Mouse (Mus musculus) megakaryocyte, embryonic 14.5 days (primary cell): ENCODE data around the gene Terb2. TPM values are rescaled to one million over a fixed set of nuclear protein-coding genes. Genes with fewer than 3 reads are reported as not detected.

Source experiments
- H3K27me3 ChIP-seq: replicated peaks from 2 replicates; pipeline ENCODE3; 2012; ENCODE audit warnings: inconsistent platforms
- H3K36me3 ChIP-seq: replicated peaks from 2 replicates; pipeline ENCODE3; 2012; ENCODE audit warnings: low read length, inconsistent platforms, mixed read lengths
- H3K4me1 ChIP-seq: 2 replicates; pipeline ENCODE4 v1.6.1; 2012; ENCODE audit warnings: inconsistent platforms
- H3K4me3 ChIP-seq: replicated peaks from 2 replicates; pipeline ENCODE3; 2012; ENCODE audit warnings: moderate library complexity, mild to moderate bottlenecking, inconsistent platforms
- H3K9me3 ChIP-seq: 2 replicates; pipeline ENCODE4 v1.6.1; 2012; ENCODE audit warnings: inconsistent platforms
- FLI1 ChIP-seq: IDR thresholded peaks from 2 replicates; pipeline ENCODE4 v1.6.1; 2012; ENCODE audit warnings: low read length, inconsistent platforms, mixed read lengths
- GATA1 ChIP-seq: IDR thresholded peaks from 3 replicates; pipeline ENCODE4 v1.6.1; 2012; ENCODE audit warnings: mixed read lengths, low read length, inconsistent platforms, borderline replicate concordance
- polyA plus RNA-seq: library from polyadenylated mRNA; stranded (reverse); fragments of >175 nt; gene quantifications from 2 replicates; pipeline ENCODE4 v1.2.3, GENCODE M21; 2012; ENCODE audit warnings: low replicate concordance; ENCODE audit not compliant: insufficient read depth

Terb2 gene
- polyA plus RNA-seq, 1 experiment = not detected

DNA sequence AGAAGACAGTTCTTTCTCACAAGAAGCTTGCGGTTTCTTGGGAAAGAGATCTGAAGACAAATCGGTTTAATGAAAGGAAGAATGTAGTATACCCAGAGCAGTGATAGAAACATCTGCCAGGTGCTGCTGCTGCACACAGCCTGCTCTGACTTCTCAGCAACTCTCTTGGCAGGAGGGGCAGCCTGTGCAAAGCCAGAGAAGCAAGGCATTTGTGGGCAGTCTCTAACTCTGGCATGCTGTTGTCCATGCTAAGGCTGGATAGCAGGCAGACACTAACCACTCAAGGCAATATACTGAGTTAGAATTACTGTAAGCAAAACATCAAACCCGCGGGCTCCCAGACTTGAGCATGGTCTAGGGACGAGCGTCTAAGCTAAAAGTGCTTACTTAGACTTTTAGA is 26.4 kb upstream of the Terb2 start:
- Histone ChIP-seq H3K4me3 (no peak overlapping the region), H3K27me3 (no peaks in the 10 kb centered on the region), H3K4me1 (peaks cover 54% of the 10 kb centered on the region), H3K9me3 (no peaks in the 10 kb centered on the region), H3K36me3 (peaks cover 16% of the 10 kb centered on the region)
- no peak for TF ChIP-seq FLI1
- no peak for TF ChIP-seq GATA1

DNA sequence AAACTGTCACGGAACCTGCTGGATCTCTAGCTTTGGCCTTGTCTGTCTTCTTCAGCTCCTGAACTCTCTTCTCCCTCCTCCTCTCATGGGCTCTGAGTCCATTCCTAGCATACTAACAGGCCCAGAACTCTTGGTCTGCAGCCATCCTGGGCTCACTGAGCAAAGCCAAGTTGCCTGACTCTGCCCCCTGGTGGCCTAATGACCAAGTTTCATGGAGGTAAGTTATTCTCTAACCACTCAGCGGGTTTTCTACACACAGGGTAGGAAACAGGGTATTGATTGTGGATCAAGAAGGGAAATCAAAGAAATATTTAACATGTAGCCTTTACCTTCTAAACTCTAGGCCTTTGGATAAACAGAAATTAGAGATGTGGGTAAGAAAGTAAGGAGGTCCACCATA is 25.4 kb upstream of the Terb2 start, which contains the start of gene Trim69:
Gene Trim69 (plus strand): TSS at position 21 of the 400 bp plus-strand sequence.
- no peaks in the 10 kb centered on the region for H3K9me3 ChIP-seq
- no peak for TF ChIP-seq FLI1
- TF ChIP-seq GATA1 = no peak
- H3K27me3 ChIP-seq = no peaks in the 10 kb centered on the region
- no peak within 1 kb of the TSS for H3K4me3 ChIP-seq
- H3K36me3 ChIP-seq = peaks cover 6% of the 10 kb centered on the region
- peaks cover 55% of the 10 kb centered on the region for H3K4me1 ChIP-seq

DNA sequence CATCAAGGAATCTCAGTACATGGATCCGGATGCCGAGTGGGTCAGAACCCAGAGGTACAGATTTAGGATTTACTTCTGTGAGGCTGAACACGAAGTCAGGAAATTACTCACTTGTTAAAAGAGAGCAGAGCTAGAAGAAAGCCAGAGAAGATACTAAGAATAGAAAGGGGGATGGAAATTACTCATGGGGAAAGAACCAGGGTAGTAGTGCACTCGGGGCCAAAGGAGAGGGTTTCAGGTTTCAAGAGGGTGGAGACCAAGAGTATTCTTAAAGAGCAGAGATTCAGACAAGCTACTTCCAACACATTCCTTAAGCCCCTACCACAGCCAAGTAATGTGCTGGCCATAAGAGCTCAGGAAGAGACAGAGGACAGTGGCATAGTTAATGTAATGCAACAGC is 24.5 kb upstream of the Terb2 start:
- Histone ChIP-seq H3K4me3 (peak overlapping the region; percentile 3), H3K4me1 (peaks cover 47% of the 10 kb centered on the region), H3K27me3 (no peaks in the 10 kb centered on the region), H3K9me3 (no peaks in the 10 kb centered on the region), H3K36me3 (no peaks in the 10 kb centered on the region)
- no peak for TF ChIP-seq GATA1
- no peak for TF ChIP-seq FLI1

DNA sequence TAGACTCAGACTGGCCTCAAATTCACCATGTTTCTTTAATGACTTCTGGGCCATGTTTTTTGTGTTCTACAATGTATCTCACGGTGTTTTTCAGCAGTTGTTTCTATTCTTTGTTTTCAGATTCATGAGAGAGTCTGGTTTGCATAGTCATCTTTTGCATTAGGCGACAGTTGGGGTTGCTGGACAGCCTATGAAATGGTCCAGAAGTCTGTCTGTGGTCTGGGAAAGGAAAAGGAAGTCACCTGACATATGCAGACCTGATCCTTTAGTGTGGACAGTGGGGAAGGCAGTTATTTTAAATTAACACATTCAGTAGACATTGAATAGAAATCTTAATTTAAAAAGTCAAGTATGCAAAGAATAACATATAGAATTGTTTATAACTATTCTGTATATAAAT is 23.5 kb upstream of the Terb2 start:
- peaks cover 46% of the 10 kb centered on the region for H3K4me1 ChIP-seq
- H3K36me3 ChIP-seq = no peaks in the 10 kb centered on the region
- H3K4me3 ChIP-seq = no peak overlapping the region
- H3K9me3 ChIP-seq = no peaks in the 10 kb centered on the region
- H3K27me3 ChIP-seq = no peaks in the 10 kb centered on the region
- TF ChIP-seq GATA1 (no peak), FLI1 (no peak)

DNA sequence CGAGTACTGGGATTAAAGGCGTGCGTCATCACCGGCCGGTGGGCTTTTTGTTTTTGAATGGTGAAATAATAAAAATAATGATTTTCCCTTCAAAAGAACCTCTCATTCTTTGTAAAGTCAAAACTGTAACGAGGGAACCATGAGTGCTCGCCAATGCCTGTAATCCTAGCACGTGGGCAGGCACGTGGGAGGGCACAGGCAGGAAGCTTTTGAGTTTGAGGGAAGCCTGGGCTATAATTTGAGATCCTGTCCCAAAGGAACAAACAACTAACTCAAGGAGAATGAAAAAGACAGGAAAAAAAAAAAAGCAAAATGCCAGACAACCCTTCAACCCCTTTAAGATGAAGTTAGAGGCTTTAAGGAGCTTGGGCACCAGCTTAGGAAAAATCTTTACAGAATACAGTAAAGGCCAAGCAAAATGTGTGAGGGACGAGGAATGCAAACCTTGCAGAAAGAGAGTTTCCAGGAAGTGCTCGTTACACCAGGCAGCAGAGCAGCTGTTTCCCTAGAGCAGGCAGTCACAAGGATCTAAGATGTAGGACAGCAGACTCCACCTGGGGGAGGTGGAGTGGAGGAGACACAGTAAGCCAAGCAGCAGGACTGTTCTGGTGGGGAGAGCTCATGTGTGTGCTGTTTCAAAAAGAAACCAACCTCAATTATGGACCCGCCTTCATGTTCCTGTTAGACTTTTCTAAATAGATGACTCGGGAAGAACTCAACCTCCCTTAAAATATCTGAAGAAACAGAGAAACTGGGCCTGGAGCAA is 22.5 kb upstream of the Terb2 start:
- Histone ChIP-seq H3K4me1 (peaks cover 49% of the 10 kb centered on the region), H3K36me3 (no peaks in the 10 kb centered on the region), H3K4me3 (peak overlapping the region; percentile 86), H3K9me3 (no peaks in the 10 kb centered on the region), H3K27me3 (no peaks in the 10 kb centered on the region)
- TF ChIP-seq FLI1 (no peak), GATA1 (no peak)

DNA sequence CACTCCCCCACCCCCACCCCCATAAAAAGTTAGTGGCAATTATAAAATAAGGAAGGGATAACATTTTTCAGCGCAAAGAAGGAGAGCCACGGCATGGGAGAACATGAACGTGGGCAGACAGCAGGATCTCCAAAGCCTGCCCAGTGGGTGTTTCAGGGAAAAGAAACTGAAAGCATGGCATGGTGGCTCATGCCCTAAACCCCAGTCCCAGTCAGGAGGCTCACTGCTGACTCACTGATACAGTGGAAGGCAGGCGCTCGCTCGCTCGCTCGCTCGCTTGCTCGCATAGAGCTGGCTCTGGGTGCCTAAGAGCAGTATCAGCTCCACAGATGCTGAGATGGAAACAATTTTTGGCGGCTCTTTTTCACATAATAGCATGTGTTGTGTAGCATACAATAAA is 21.8 kb upstream of the Terb2 start:
- TF ChIP-seq GATA1 = no peak
- no peak for TF ChIP-seq FLI1
- Histone ChIP-seq H3K9me3 (no peaks in the 10 kb centered on the region), H3K4me3 (peak overlapping the region; percentile 86), H3K36me3 (no peaks in the 10 kb centered on the region), H3K27me3 (no peaks in the 10 kb centered on the region), H3K4me1 (peaks cover 49% of the 10 kb centered on the region)

DNA sequence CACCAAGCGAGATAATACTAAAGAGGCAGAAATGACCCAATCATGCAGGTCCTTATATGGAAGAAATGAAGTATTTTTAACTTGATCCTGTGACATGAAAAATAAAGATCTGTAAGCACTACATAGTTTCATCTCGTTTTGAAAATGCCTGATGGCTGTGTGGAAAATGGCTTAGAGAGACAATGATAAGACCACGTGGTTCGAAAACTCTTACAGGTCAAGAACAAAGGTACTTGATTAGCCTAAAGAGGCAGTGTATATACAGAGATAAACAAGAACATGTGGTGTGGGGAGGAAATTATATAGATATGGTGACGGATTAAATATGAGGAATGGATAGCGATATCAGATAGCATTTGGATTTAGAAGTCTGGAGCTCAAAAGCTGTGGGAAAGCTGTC is 14.8 kb upstream of the Terb2 start:
- Histone ChIP-seq H3K4me1 (peaks cover 3% of the 10 kb centered on the region; the same call in 1 of the 2 replicates), H3K27me3 (no peaks in the 10 kb centered on the region), H3K36me3 (no peaks in the 10 kb centered on the region), H3K4me3 (no peak overlapping the region), H3K9me3 (no peaks in the 10 kb centered on the region)
- TF ChIP-seq GATA1 (no peak), FLI1 (no peak)

DNA sequence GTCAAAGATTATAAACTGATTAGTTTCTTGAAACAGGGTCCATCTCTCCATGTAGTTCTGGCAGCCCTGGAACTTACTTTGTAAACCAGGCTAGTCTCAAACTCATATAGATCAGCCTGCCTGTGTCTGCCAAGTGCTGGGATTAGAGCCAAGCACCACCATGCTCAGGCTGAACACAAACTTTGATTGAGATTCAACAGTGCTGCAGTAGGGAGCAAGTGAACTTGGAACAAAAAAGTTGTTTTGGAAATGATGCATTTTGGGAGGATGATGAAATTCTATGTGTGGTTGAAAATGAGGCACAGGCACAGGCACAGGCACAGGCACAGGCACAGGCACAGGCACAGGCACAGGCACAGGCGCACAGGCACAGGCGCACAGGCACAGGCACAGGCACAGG is 13.9 kb upstream of the Terb2 start:
- H3K9me3 ChIP-seq = no peaks in the 10 kb centered on the region

DNA sequence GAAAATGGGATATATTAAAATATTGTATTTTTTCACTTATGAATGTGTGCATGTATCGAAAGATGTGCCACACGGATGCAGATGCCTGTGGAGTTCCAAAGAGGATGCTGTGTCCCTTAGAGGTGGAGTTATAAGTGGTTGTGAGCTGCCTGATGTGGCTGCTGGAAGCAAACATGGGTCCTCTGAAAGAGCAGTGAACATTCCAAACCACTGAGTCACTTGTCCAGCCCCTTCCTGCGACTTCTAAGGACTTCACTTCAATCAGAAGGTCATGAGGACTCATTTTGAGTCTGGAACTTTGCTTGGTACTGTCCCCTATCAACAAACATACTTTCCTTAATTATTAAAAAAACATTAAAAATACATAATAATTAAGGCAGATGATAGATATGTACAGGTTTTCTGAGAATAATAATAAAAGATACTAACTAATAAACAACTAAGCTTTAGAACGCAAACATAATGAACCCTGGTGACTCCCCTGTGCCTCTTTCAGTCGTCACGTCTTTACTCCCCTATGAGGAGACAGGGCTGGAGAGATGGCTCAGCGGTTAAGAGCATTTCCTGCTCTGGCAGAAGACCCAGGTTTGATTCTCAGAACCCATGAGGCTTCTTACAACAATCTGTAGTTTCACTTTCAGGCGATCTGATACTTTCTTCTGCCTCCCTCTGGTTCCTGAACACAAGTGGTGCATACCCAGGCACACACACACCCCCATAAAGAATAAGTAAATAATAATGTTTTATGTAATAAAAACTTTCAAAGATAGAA is 5.8 kb upstream of the Terb2 start:
- Histone ChIP-seq H3K4me3 (peak overlapping the region; percentile 65), H3K36me3 (no peaks in the 10 kb centered on the region)
- no peak for TF ChIP-seq GATA1
- no peak for TF ChIP-seq FLI1

More for the DNA sequence above, 13.9 kb upstream of the Terb2 start:
- peaks cover 3% of the 10 kb centered on the region; the same call in 1 of the 2 replicates for H3K4me1 ChIP-seq
- no peak overlapping the region for H3K4me3 ChIP-seq
- no peaks in the 10 kb centered on the region for H3K27me3 ChIP-seq
- H3K36me3 ChIP-seq = no peaks in the 10 kb centered on the region
- TF ChIP-seq GATA1 = no peak
- TF ChIP-seq FLI1 = no peak

DNA sequence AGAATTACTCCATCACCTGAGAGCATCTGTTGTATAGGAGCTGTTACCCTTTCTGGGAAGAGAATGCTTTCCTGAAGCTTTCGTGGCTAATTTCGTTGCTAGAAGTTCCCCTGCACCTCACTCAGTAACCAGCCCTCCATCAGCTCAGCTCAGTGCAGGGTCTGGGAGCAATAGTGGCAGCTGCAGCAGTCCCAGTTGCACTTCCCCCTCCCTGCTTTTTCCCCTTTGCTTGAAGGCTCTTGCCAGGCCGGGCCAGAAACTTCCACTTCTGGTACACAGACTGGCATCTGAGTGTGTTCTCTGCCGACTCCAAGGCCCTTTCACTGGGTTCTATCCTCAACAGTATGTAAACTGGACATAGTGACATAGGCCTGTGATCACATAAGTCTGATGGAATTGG is 986 bp upstream of the Terb2 start:
- H3K27me3 ChIP-seq = no peaks in the 10 kb centered on the region
- no peak overlapping the region for H3K4me3 ChIP-seq
- H3K9me3 ChIP-seq = no peaks in the 10 kb centered on the region
- TF ChIP-seq FLI1 (no peak), GATA1 (no peak)
- H3K4me1 ChIP-seq = peaks cover 17% of the 10 kb centered on the region
- no peaks in the 10 kb centered on the region for H3K36me3 ChIP-seq

More for the DNA sequence above, 5.8 kb upstream of the Terb2 start:
- Histone ChIP-seq H3K27me3 (no peaks in the 10 kb centered on the region), H3K9me3 (no peaks in the 10 kb centered on the region), H3K4me1 (peaks cover 9% of the 10 kb centered on the region)
